Mouse (Mus musculus): Measurements from ENCODE around the gene Ldlrap1.

DNA sequence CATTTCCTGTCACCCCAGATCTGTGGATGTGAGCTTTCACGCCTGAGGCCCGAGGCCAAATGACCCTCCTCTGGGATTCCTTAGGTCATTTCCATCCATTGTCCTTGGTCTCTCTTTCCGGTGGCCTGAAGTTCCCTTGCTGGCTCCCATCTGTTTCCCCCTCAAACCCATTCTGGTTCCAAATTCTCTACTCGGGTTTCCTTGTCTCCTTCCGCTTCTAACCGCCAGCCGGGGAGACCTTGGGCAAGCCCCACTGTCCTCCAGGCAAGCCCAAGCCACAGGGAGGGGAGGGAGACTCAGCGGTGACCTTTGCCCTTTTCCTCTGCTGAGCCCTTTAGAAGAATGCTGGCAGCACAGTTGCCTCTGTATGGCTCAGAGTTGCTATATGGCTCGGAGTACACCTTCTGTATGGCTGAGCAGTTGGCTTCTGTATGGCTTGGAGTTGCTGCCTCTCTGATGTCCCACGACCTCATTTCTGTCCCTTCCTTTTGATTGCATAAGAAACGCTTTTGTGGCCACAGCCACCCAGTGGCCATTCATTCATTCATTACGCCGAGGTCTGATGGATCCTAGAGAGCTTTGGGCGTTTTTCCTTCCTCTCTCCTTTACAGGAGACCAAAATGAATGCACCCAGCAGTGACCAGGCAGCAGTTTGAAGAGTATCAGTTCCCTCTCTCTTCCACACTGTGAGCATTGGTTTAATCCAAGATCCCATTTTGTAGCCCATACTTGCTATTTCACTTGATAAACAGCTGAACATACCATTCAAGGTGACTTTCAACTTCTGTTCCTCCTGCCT, 11.5 kb upstream of the Ldlrap1 start:
- peak; percentile 91 for TF ChIP-seq EP300 (IDR thresholded peaks at IDR 0.05; ENCODE audit: insufficient read depth, low read depth, low read length)
- peak; percentile 45 for TF ChIP-seq CTCF (IDR thresholded peaks at IDR 0.05)
